Mouse (Mus musculus): ENCODE measurements around the gene Adi1.

DNA sequence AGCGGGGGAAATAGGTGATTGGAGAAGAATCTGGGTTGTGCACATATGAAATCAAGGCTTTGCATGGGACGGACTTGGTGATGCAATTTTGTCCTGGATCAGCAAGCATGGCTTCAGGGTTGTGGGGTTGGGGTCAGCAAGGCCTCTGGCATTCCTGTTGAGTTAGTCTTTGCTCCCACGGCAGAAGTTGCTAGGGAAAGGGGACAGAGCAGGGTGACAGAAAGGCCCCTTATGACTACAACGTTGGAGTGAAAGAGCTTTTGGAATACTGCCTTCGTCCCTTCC lies 836 bp downstream of the Adi1 start:
- TF ChIP-seq CTCF (IDR thresholded peaks at IDR 0.05; ENCODE audit: low read depth, low read length) (no peak), POLR2AphosphoS5 (IDR thresholded peaks at IDR 0.05; ENCODE audit: insufficient replicate concordance, low read depth, low read length) (no peak), TAL1 (conservative IDR thresholded peaks at IDR 0.05; ENCODE audit: low read depth, low read length) (no peak), GATA1 (IDR thresholded peaks at IDR 0.05; ENCODE audit: borderline replicate concordance, low read length) (no peak), GATA2 (IDR thresholded peaks at IDR 0.05; ENCODE audit: borderline replicate concordance, low read depth, low read length) (no peak)
